Mouse (Mus musculus) limb, embryonic 13.5 days (tissue): Measurements from ENCODE around the gene Akap13. TPM values are rescaled to one million over a fixed set of nuclear protein-coding genes. Genes with fewer than 3 reads are reported as not detected.
"Not testable (repeated sequence)": the region's sequence is repeated elsewhere in the genome, so short reads cannot be mapped to it uniquely, and the experiment has no call there.

Experiments used
- ATAC-seq: fragments of 200-750 bp; cut with Nextera tagmentation; 2 replicates; pipeline ENCODE4 v1.8.0; 2017; ENCODE audit warnings: low read depth, moderate number of reproducible peaks, moderate TSS enrichment; ENCODE audit not compliant: low FRiP score
- H3K27ac ChIP-seq: fragments of 300-500 bp; sonication (generic); 2 replicates; pipeline ENCODE4 v1.5.1; 2015; ENCODE audit warnings: inconsistent platforms, mild to moderate bottlenecking, moderate library complexity
- H3K27me3 ChIP-seq: fragments of 300-500 bp; sonication (generic); 2 replicates; pipeline ENCODE4 v1.6.1; 2015; ENCODE audit warnings: mild to moderate bottlenecking, inconsistent platforms
- H3K36me3 ChIP-seq: fragments of 300-500 bp; sonication (generic); 2 replicates; pipeline ENCODE4 v1.6.1; 2015; ENCODE audit warnings: inconsistent platforms, mild to moderate bottlenecking, moderate library complexity
- H3K4me1 ChIP-seq: fragments of 300-500 bp; sonication (generic); 2 replicates; pipeline ENCODE4 v1.6.1; 2015; ENCODE audit warnings: inconsistent platforms
- H3K4me2 ChIP-seq: fragments of 300-500 bp; sonication (generic); replicated peaks from 2 replicates; pipeline ENCODE4 v1.6.1; 2015; ENCODE audit warnings: inconsistent platforms, mild to moderate bottlenecking, moderate library complexity
- H3K4me3 ChIP-seq: fragments of 300-500 bp; sonication (generic); 2 replicates; pipeline ENCODE4 v1.5.1; 2015; ENCODE audit warnings: moderate library complexity, mild to moderate bottlenecking, inconsistent platforms
- H3K9ac ChIP-seq: fragments of 300-500 bp; sonication (generic); 2 replicates; pipeline ENCODE4 v1.6.1; 2015; ENCODE audit warnings: mild to moderate bottlenecking, inconsistent platforms
- H3K9me3 ChIP-seq: fragments of 300-500 bp; sonication (generic); 2 replicates; pipeline ENCODE4 v1.6.1; 2016; ENCODE audit warnings: inconsistent platforms
- WGBS: fragments of 180-500 bp; shearing (Covaris S2); methylation state at CpG from one replicate; pipeline ENCODE4 v1.1.7; 2015; 5-methylcytosine and 5-hydroxymethylcytosine counted together
- microRNA-seq: library from miRNA; unstranded; fragments of <30 nt; microRNA quantifications from one replicate; pipeline ENCODE4, GENCODE M21; 2016
- polyA plus RNA-seq: library from polyadenylated mRNA; unstranded; fragments of >200 nt; fragmentation: Nextera tagmentation; extraction: Ambion mirVana; gene quantifications from 2 replicates; pipeline ENCODE4 v1.2.1, GENCODE M21; 2015

The Akap13 gene
- polyA plus RNA-seq, 1 experiment from 2014 or later: 39.6 TPM

DNA sequence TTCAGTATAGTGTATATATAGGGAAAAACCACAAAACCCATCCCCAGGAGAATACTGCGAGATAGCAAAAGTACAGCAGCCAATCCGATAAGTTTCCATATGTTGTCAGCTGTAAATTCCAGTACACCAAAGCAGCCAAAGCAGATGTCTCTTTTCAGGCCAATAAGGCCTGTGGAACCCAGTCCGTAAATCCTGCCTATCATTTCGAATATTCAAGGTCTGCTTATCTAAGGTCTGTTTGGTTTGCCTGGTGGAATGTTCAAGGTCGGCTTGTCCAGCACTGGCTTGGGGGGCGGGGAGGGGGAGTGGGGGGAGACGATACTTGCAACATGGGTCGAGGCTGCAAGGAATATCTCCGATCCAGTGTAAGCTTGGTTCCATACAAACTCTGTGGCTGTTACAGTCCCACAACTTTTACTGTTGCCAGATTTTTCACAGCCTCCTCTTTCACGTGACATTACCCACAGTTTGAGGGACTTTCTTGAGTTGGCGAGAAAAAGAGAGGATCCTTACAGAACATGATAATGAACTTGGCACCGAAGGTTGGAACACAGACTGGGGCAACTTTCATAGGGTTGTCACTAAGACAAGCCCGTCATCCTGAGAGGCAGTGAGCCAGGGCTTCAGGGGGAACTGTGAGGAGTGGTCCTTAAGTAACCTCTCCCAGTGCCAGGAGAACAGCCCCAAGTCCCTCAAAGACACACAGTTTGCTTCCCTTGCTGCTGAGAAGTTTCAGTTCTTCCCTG is 335.9 kb downstream of the Akap13 start:
- H3K36me3 ChIP-seq, H3K9me3 ChIP-seq, H3K27ac ChIP-seq, H3K4me3 ChIP-seq, H3K27me3 ChIP-seq, H3K4me2 ChIP-seq, H3K9ac ChIP-seq, ATAC-seq: not testable (repeated sequence)
- peaks cover 16% of the 10 kb centered on the region; the same call in 1 of the 2 replicates for H3K4me1 ChIP-seq
- WGBS: 76% methylated on average over 13 of the region's 13 CpGs

DNA sequence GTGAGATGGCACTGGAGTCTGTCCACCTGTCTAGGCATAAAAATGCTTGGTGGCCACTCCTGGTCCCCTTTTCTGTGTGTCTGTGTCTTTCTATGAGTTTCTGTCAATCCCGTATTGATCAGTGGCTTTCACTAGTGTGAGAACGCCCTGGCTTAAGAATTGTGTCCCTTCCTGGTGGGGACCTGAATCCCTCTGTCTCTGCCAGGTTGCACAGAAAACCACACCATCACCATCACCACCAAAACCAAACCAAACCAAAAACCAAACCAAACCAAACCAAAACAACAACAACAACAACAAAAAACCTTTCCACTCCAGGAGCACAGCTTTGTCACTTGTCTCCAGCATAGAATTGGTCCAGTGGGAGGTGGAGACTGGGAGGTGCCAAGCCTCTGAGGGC is 337.8 kb downstream of the Akap13 start:
- Histone ChIP-seq H3K9me3 (no peaks in the 10 kb centered on the region), H3K36me3 (no peaks in the 10 kb centered on the region), H3K27ac (no peak overlapping the region), H3K4me3 (no peak overlapping the region), H3K4me2 (no peak overlapping the region), H3K9ac (no peak overlapping the region), H3K27me3 (no peaks in the 10 kb centered on the region), H3K4me1 (0 out of 2 replicates have a peak, but pooled peaks cover 11% of the 10 kb centered on the region)
- no peak for ATAC-seq
- whole genome bisulfite sequencing: 48% methylated on average over 2 of the region's 2 CpGs

- H3K36me3 ChIP-seq: no peaks in the 10 kb centered on the region
- H3K4me1 ChIP-seq: 0 out of 2 replicates have a peak, but pooled peaks cover 11% of the 10 kb centered on the region
- H3K9me3 ChIP-seq: no peaks in the 10 kb centered on the region
- WGBS: 23% methylated on average over 3 of the region's 3 CpGs
- H3K27me3 ChIP-seq: no peaks in the 10 kb centered on the region
- H3K4me3 ChIP-seq: no peak overlapping the region
- H3K27ac ChIP-seq: 0 out of 2 replicates have a peak overlapping the region, but pooled peaks have one; percentile 15
- no peak for ATAC-seq
- no peak overlapping the region for H3K4me2 ChIP-seq
- H3K9ac ChIP-seq: no peak overlapping the region
These were observed 338.5 kb downstream of the Akap13 start for GRCm38 (mm10) chr7:75793654-75794335.

DNA sequence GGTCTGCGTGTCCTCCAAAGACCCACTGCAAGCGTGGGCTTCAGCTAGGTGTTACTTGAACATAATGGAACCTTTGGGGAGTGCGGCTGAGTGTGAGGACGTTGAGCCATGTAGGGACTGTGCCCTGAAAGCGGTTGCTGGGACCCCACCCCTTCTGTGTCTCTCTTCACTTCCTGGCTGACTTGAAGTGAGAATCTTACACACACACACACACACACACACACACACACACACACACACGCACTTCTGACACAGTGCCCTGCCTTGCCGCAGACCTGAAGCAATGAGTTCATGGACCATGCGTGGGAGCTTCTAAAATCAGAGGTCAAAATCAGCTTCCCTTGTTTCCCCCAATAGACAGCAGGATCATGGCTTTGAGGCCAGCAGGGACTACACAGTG is 339.8 kb downstream of the Akap13 start:
- ATAC-seq: no peak
- Histone ChIP-seq H3K9me3 (no peaks in the 10 kb centered on the region), H3K9ac (no peak overlapping the region), H3K36me3 (no peaks in the 10 kb centered on the region), H3K4me3 (no peak overlapping the region), H3K27ac (no peak overlapping the region), H3K4me1 (0 out of 2 replicates have a peak, but pooled peaks cover 11% of the 10 kb centered on the region), H3K27me3 (no peaks in the 10 kb centered on the region), H3K4me2 (no peak overlapping the region)
- 81% methylated on average over 8 of the region's 8 CpGs for WGBS

DNA sequence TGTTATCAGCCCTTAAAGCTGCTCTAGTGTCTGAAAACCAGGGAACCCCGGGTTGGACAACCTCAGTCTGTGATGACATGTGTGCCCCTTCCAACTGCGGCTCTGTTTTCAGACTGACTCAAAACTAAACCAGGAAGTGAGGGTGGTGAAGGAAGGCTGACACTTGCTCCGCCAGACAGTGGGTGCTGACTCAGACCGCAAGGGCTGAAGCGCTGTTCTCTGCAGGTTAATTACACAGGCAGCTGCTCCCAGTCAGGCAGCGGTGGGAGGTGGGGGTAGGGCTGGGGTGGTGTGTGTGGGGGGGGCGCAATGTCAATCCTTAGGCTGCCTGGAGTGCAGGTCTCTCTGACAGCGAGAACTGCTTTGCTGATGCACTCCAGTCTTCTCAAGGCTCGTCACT is 341.1 kb downstream of the Akap13 start:
- no peak overlapping the region for H3K9ac ChIP-seq
- WGBS: 26% methylated on average over 9 of the region's 9 CpGs
- H3K36me3 ChIP-seq: no peaks in the 10 kb centered on the region
- no peak overlapping the region for H3K27ac ChIP-seq
- no peaks in the 10 kb centered on the region for H3K9me3 ChIP-seq
- no peak overlapping the region for H3K4me3 ChIP-seq
- ATAC-seq: no peak
- no peak overlapping the region for H3K4me2 ChIP-seq
- 0 out of 2 replicates have a peak, but pooled peaks cover 11% of the 10 kb centered on the region for H3K4me1 ChIP-seq
- H3K27me3 ChIP-seq: no peaks in the 10 kb centered on the region

DNA sequence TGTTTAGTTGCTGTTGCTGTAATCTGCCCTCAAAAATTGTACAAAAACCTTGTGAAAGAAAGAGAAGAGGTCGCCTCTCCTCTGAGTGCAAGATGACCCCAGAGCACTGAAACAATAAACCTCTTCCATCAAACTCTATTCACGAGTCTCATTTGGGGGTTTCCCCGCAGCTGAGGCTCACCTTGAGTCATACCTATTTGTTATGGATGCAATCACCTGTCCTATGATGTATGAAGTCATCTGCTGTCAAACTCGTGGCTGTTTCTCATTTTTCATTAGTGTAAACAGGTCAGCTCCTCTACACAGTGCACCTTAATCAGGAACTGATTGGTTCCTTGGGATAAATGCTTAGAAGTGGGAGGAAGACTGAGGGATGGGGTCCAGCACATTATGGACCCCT is 345.2 kb downstream of the Akap13 start:
- Histone ChIP-seq H3K9ac (no peak overlapping the region), H3K36me3 (no peaks in the 10 kb centered on the region), H3K27me3 (no peaks in the 10 kb centered on the region), H3K4me3 (no peak overlapping the region), H3K9me3 (no peaks in the 10 kb centered on the region), H3K4me1 (0 out of 2 replicates have a peak, but pooled peaks cover 4% of the 10 kb centered on the region), H3K4me2 (no peak overlapping the region), H3K27ac (no peak overlapping the region)
- WGBS: 76% methylated on average over 4 of the region's 4 CpGs
- no peak for ATAC-seq

DNA sequence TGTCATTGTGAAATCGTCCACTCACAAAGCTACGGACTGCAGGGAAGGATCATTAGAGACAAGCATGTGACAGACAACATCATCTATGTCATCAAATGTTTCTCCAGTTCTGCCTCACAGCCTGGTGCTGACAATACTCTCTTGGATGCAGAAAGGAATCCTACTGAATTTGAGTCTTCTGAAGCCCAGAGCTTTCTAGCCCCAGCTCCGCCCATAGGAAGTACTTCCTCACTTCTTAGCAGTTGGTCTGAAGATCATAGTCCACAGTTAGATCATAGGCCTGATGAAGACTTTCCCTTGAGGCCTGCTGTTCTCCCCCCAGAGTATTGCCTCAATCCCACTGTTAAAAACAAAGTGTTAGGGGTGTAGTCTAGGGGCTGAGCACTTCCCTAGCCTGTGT is 345.7 kb downstream of the Akap13 start:
- Histone ChIP-seq H3K4me1 (0 out of 2 replicates have a peak, but pooled peaks cover 4% of the 10 kb centered on the region), H3K4me3 (no peak overlapping the region), H3K9me3 (no peaks in the 10 kb centered on the region), H3K27ac (no peak overlapping the region), H3K9ac (no peak overlapping the region), H3K27me3 (no peaks in the 10 kb centered on the region), H3K36me3 (no peaks in the 10 kb centered on the region), H3K4me2 (no peak overlapping the region)
- 93% methylated on average over 3 of the region's 3 CpGs for WGBS
- no peak for ATAC-seq

DNA sequence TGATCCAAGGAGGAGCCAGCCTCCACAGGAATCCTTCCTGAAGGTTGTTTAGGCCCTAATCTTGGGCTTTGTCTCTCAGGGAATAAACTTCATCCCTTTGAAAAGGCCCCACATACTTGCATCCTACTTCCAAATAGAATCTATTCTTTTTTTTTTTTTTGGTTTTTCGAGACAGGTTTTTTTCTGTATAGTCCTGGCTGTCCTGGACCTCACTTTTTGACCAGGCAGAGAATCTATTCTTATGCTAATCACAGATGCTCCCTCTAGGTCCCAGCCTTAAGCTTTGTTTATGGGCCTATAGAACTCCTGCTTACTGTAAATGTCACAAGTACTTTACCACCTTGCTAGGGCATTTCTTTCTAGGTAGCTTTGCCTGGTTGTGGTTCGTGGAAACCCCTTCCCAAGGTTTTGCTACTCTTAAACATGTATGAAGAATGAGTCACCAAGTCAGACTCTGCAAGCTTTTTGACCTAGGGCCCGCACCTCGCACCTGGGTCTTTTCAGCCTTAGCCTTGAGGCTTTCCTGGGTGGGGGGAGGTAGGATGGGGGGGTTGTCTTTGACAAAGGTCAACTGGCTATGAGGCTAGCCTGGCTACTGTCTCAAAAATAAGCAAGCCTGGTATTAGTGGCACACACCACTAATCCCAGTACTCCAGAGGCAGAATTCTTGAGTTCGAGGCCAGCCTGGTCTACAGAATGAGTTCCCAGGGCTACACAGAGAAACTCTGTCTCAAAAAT is 346.5 kb downstream of the Akap13 start:
- H3K4me2 ChIP-seq: no peak overlapping the region
- H3K9ac ChIP-seq: no peak overlapping the region
- 81% methylated on average over 5 of the region's 5 CpGs for WGBS
- no peaks in the 10 kb centered on the region for H3K36me3 ChIP-seq
- no peaks in the 10 kb centered on the region for H3K27me3 ChIP-seq
- no peak overlapping the region for H3K27ac ChIP-seq
- H3K4me1 ChIP-seq: peaks cover 4% of the 10 kb centered on the region; the same call in 1 of the 2 replicates
- H3K4me3 ChIP-seq: no peak overlapping the region
- no peaks in the 10 kb centered on the region for H3K9me3 ChIP-seq
- no peak for ATAC-seq

GRCm38 (mm10) chr7:75802887-75803286 is 347.6 kb downstream of the Akap13 start:
- H3K9ac ChIP-seq: no peak overlapping the region
- 80% methylated on average over 3 of the region's 3 CpGs for WGBS
- H3K9me3 ChIP-seq: no peaks in the 10 kb centered on the region
- H3K27ac ChIP-seq: no peak overlapping the region
- H3K4me3 ChIP-seq: no peak overlapping the region
- no peak overlapping the region for H3K4me2 ChIP-seq
- H3K27me3 ChIP-seq: no peaks in the 10 kb centered on the region
- no peaks in the 10 kb centered on the region for H3K36me3 ChIP-seq
- H3K4me1 ChIP-seq: peaks cover 4% of the 10 kb centered on the region; the same call in 1 of the 2 replicates
- ATAC-seq: no peak

Small RNAs within 50 kb of the gene (microRNA-seq; reads per million reads assigned to microRNA genes)
- not detected for gene Gm23251

Other genes starting within 250 kb of the Akap13 start
- gene Sv2b, start 146.3 kb upstream of the Akap13 start, polyA plus RNA-seq: 1.5 and 2.6 TPM in 2 replicates